Mouse (Mus musculus) G1E (cell line): ENCODE data around the gene Trhr2. TPM values are rescaled to one million over a fixed set of nuclear protein-coding genes. Genes with fewer than 3 reads are reported as not detected.

ENCODE experiments used
- ATAC-seq: 2 replicates; pipeline ENCODE4 v1.8.0; 2016; ENCODE audit warnings: mild to moderate bottlenecking; ENCODE audit not compliant: insufficient number of reproducible peaks, poor library complexity, low FRiP score, severe bottlenecking; ENCODE audit errors: extremely low read depth
- DNase-seq: peaks from one replicate; pipeline ENCODE4 v3.0.0; 2012; ENCODE audit warnings: low spot score
- H3K27me3 ChIP-seq: 2 replicates; pipeline ENCODE4 v1.6.1; 2012; ENCODE audit warnings: mild to moderate bottlenecking, low read length, inconsistent platforms; ENCODE audit not compliant: insufficient read depth
- H3K36me3 ChIP-seq: replicated peaks from 2 replicates; pipeline ENCODE3; 2012; ENCODE audit warnings: mild to moderate bottlenecking, inconsistent platforms
- H3K4me1 ChIP-seq: 2 replicates; pipeline ENCODE4 v1.6.1; 2012; ENCODE audit warnings: low read depth, low read length, inconsistent platforms, mixed read lengths; ENCODE audit not compliant: insufficient read depth
- H3K4me3 ChIP-seq: 2 replicates; pipeline ENCODE4 v1.5.1; 2012; ENCODE audit warnings: low read depth, mild to moderate bottlenecking, inconsistent platforms, low read length, moderate library complexity, mixed read lengths
- H3K9me3 ChIP-seq: replicated peaks from 2 replicates; pipeline ENCODE4 v1.6.1; 2012; ENCODE audit warnings: inconsistent platforms
- CTCF ChIP-seq: IDR thresholded peaks from 2 replicates; pipeline ENCODE4 v1.5.1; 2012; ENCODE audit warnings: low read depth, low read length, inconsistent platforms, mixed read lengths
- GATA1 ChIP-seq: IDR thresholded peaks from 2 replicates; pipeline ENCODE4 v1.6.1; 2012; ENCODE audit warnings: borderline replicate concordance, low read length, inconsistent platforms, mixed read lengths
- GATA2 ChIP-seq: IDR thresholded peaks from 2 replicates; pipeline ENCODE4 v1.6.1; 2012; ENCODE audit warnings: low read depth, low read length, inconsistent platforms, borderline replicate concordance
- POLR2AphosphoS5 ChIP-seq: IDR thresholded peaks from 2 replicates; pipeline ENCODE4 v1.6.1; 2012; ENCODE audit warnings: low read depth, low read length, inconsistent platforms; ENCODE audit not compliant: insufficient replicate concordance
- TAL1 ChIP-seq: conservative IDR thresholded peaks from 2 replicates; pipeline ENCODE4 v1.6.1; 2012; ENCODE audit warnings: low read depth, low read length, inconsistent platforms, mixed read lengths
- polyA plus RNA-seq: library from polyadenylated mRNA; stranded (reverse); fragments of >175 nt; gene quantifications from 2 replicates; pipeline ENCODE4 v1.2.3, GENCODE M21; 2012
- total RNA-seq, 2 experiments: library from RNA; stranded (forward) in 1 of 2; stranded (reverse) in 1 of 2; fragments of 200-1000 nt in 1 of 2; fragments of >200 nt in 1 of 2; fragmentation: Nextera tagmentation in 1 of 2; gene quantifications; 2 replicates each; pipeline ENCODE4 v1.2.3; 2014 to 2017

Gene Trhr2
- total and polyA plus RNA-seq, 3 experiments: not detected

GRCm38 (mm10) chr8:122319708-122320075 is 40.9 kb downstream of the Trhr2 start:
- peak overlapping the region; percentile 55; the same call in 1 of the 2 replicates for H3K4me3 ChIP-seq

GRCm38 (mm10) chr8:122319045-122319707 is 41.4 kb downstream of the Trhr2 start:
- peaks cover 99% of the 10 kb centered on the region for H3K4me1 ChIP-seq
- TF ChIP-seq GATA2: peak; percentile 59; the same call in 1 of the 2 replicates
- no peak for TF ChIP-seq CTCF
- peaks cover 98% of the 10 kb centered on the region for H3K36me3 ChIP-seq
- DNase-seq (no peak), ATAC-seq (0 out of 2 replicates have a peak, but pooled peaks have one; percentile 2)
- H3K27me3 ChIP-seq: no peaks in the 10 kb centered on the region
- peak overlapping the region; percentile 57; the same call in 1 of the 2 replicates for H3K4me3 ChIP-seq
- H3K9me3 ChIP-seq: no peaks in the 10 kb centered on the region

More at GRCm38 (mm10) chr8:122319708-122320075, 40.9 kb downstream of the Trhr2 start:
- DNase-seq: no peak
- H3K4me1 ChIP-seq: peaks cover 99% of the 10 kb centered on the region
- no peaks in the 10 kb centered on the region for H3K9me3 ChIP-seq
- no peak for TF ChIP-seq POLR2AphosphoS5
- no peak for TF ChIP-seq CTCF
- TF ChIP-seq GATA2: no peak
- TF ChIP-seq TAL1: no peak
- TF ChIP-seq GATA1: no peak
- H3K36me3 ChIP-seq: peaks cover 98% of the 10 kb centered on the region
- no peaks in the 10 kb centered on the region for H3K27me3 ChIP-seq
- ATAC-seq: no peak

GRCm38 (mm10) chr8:122317918-122318475 is 42.5 kb downstream of the Trhr2 start:
- Histone ChIP-seq H3K4me3 (peak overlapping the region; percentile 57; the same call in 1 of the 2 replicates), H3K36me3 (peaks cover 99% of the 10 kb centered on the region), H3K9me3 (no peaks in the 10 kb centered on the region), H3K27me3 (no peaks in the 10 kb centered on the region), H3K4me1 (peaks cover 100% of the 10 kb centered on the region)
- ATAC-seq (no peak), DNase-seq (no peak)
- TF ChIP-seq GATA2: no peak
- TF ChIP-seq POLR2AphosphoS5: peak; percentile 29; the same call in 1 of the 2 replicates

- peak overlapping the region; percentile 51; the same call in 1 of the 2 replicates for H3K4me3 ChIP-seq
- no peaks in the 10 kb centered on the region for H3K27me3 ChIP-seq
- DNase-seq (no peak), ATAC-seq (no peak)
- H3K36me3 ChIP-seq: peaks cover 99% of the 10 kb centered on the region
- H3K9me3 ChIP-seq: no peaks in the 10 kb centered on the region
- H3K4me1 ChIP-seq: peaks cover 100% of the 10 kb centered on the region
- no peak for TF ChIP-seq TAL1
- no peak for TF ChIP-seq CTCF
- no peak for TF ChIP-seq GATA1
- TF ChIP-seq POLR2AphosphoS5: no peak
- no peak for TF ChIP-seq GATA2
These were observed 44.1 kb downstream of the Trhr2 start for GRCm38 (mm10) chr8:122316402-122316801.

- Histone ChIP-seq H3K27me3 (no peaks in the 10 kb centered on the region), H3K36me3 (peaks cover 99% of the 10 kb centered on the region), H3K9me3 (no peaks in the 10 kb centered on the region), H3K4me1 (peaks cover 100% of the 10 kb centered on the region), H3K4me3 (peak overlapping the region; percentile 25; the same call in 1 of the 2 replicates)
- TF ChIP-seq GATA1: no peak
- no peak for TF ChIP-seq GATA2
- no peak for TF ChIP-seq TAL1
- no peak for TF ChIP-seq CTCF
- no peak for TF ChIP-seq POLR2AphosphoS5
- DNase-seq (no peak), ATAC-seq (no peak)
These were observed 45.5 kb downstream of the Trhr2 start for GRCm38 (mm10) chr8:122314899-122315496.

- TF ChIP-seq GATA2 (peak; percentile 100), GATA1 (no peak), TAL1 (peak; percentile 98)
- ATAC-seq: peak; percentile 61
- peaks cover 100% of the 10 kb centered on the region for H3K4me1 ChIP-seq
- peaks cover 99% of the 10 kb centered on the region for H3K36me3 ChIP-seq
- DNase-seq: peak; percentile 62
- H3K4me3 ChIP-seq: peak overlapping the region; percentile 51; the same call in 1 of the 2 replicates
- H3K27me3 ChIP-seq: no peaks in the 10 kb centered on the region
- no peaks in the 10 kb centered on the region for H3K9me3 ChIP-seq
These were observed 47.2 kb downstream of the Trhr2 start for GRCm38 (mm10) chr8:122313310-122313709.
